Mouse (Mus musculus): ENCODE measurements around the gene Krtap26-1.

DNA sequence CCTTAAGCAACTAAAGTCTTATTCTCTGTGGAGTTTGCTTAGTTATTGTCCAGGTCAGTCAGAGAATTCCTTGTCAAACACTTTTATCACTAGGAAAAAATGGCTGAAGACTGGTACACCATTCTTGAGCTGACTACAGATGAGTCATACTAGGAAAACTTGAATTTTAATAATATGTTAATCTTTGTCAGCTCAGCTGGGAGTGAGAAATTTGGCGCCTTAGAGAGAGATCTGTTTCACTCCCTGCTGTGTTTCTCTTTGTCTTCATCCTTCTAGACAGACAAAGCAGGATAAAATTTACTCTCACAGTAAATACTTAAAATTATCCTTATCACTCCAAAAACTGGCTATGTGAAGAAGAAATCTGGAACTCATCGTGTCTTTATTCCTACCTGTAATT lies 33.7 kb upstream of the Krtap26-1 start:
- TF ChIP-seq POLR2A (IDR thresholded peaks at IDR 0.05; ENCODE audit: control insufficient read depth, extremely low read depth, insufficient read depth, low read length, poor library complexity) (no peak), CTCF (IDR thresholded peaks at IDR 0.05; ENCODE audit: borderline replicate concordance, control insufficient read depth, extremely low read depth, insufficient read depth, low read length, poor library complexity) (no peak)

All from thymus, adult 2 months (tissue).